Mouse (Mus musculus): ENCODE measurements around the gene Parvg. TPM values are rescaled to one million over a fixed set of nuclear protein-coding genes. Genes with fewer than 3 reads are reported as not detected.

Parvg gene
- polyA plus RNA-seq, 1 experiment: 63.0 TPM

GRCm38 (mm10) chr15:84351915-84352844 lies 28.4 kb downstream of the Parvg start:
- Histone ChIP-seq H3K4me1 (ENCODE audit: control insufficient read depth, insufficient read depth, low read length) (no peaks in the 10 kb centered on the region; the same call in 1 of the 2 replicates), H3K27me3 (ENCODE audit: control insufficient read depth, insufficient read depth, low read length) (no peaks in the 10 kb centered on the region), H3K27ac (ENCODE audit: control insufficient read depth, insufficient read depth, low read depth, low read length) (no peak overlapping the region), H3K36me3 (ENCODE audit: control insufficient read depth, insufficient read depth, low read length) (no peaks in the 10 kb centered on the region), H3K4me3 (ENCODE audit: control insufficient read depth, low read depth, low read length) (no peak overlapping the region)
- TF ChIP-seq CTCF (IDR thresholded peaks at IDR 0.05; ENCODE audit: control insufficient read depth, insufficient read depth, insufficient replicate concordance, low read depth, low read length) (no peak), POLR2A (IDR thresholded peaks at IDR 0.05; ENCODE audit: control insufficient read depth, low read depth, low read length) (no peak)

DNA sequence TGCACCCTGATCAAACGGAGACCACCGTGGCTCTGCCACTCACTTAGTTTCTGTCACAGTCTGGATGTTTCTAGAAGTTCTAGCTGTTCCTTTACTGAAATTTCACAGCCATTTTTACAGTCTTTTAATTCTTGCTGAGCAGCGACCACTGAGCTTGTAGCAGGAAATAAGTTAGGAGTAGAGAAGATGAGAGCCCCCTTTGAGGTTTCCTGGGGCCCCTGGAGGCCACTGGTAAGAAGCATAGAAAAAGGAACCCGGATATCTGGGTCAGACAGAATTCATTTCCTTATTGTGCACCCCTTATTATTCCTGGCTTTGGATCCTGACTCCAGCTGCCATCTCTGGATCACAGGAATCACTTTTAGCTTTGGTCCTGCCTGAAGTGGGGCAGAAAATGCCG lies 31.3 kb downstream of the Parvg start:
- H3K4me1 ChIP-seq (ENCODE audit: control insufficient read depth, insufficient read depth, low read length): no peaks in the 10 kb centered on the region; the same call in 1 of the 2 replicates
- TF ChIP-seq POLR2A (IDR thresholded peaks at IDR 0.05; ENCODE audit: control insufficient read depth, low read depth, low read length) (no peak), CTCF (IDR thresholded peaks at IDR 0.05; ENCODE audit: control insufficient read depth, insufficient read depth, insufficient replicate concordance, low read depth, low read length) (no peak)
- no peak overlapping the region for H3K27ac ChIP-seq (ENCODE audit: control insufficient read depth, insufficient read depth, low read depth, low read length)

DNA sequence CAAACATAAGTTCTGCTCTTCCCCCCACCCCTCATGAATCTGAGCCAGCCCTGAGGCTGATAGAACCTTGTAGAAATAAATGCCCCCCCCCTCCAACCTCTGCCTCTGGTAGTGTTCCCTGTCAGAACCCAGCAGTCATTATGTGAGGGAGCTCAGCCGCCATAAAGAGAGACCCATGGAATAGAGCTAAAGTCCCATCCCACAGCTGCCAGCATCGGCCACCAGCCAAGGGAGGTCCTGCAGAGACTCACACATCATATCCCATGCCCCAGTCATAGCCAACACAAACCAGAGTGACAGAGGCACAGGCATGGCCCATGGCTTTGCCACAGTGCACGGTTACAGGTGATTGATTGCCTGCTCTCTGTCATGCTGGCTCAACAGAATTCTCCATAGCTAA lies 40.9 kb downstream of the Parvg start:
- no peaks in the 10 kb centered on the region for H3K36me3 ChIP-seq (ENCODE audit: control insufficient read depth, insufficient read depth, low read length)
- no peaks in the 10 kb centered on the region for H3K4me1 ChIP-seq (ENCODE audit: control insufficient read depth, insufficient read depth, low read length)
- TF ChIP-seq CTCF (IDR thresholded peaks at IDR 0.05; ENCODE audit: control insufficient read depth, insufficient read depth, insufficient replicate concordance, low read depth, low read length) (no peak), POLR2A (IDR thresholded peaks at IDR 0.05; ENCODE audit: control insufficient read depth, low read depth, low read length) (no peak)
- H3K27me3 ChIP-seq (ENCODE audit: control insufficient read depth, insufficient read depth, low read length): no peaks in the 10 kb centered on the region
- no peak overlapping the region for H3K4me3 ChIP-seq (ENCODE audit: control insufficient read depth, low read depth, low read length)
- no peak overlapping the region for H3K27ac ChIP-seq (ENCODE audit: control insufficient read depth, insufficient read depth, low read depth, low read length)

More for the DNA sequence above, 31.3 kb downstream of the Parvg start:
- Histone ChIP-seq H3K27me3 (ENCODE audit: control insufficient read depth, insufficient read depth, low read length) (no peaks in the 10 kb centered on the region), H3K4me3 (ENCODE audit: control insufficient read depth, low read depth, low read length) (no peak overlapping the region), H3K36me3 (ENCODE audit: control insufficient read depth, insufficient read depth, low read length) (no peaks in the 10 kb centered on the region)

DNA sequence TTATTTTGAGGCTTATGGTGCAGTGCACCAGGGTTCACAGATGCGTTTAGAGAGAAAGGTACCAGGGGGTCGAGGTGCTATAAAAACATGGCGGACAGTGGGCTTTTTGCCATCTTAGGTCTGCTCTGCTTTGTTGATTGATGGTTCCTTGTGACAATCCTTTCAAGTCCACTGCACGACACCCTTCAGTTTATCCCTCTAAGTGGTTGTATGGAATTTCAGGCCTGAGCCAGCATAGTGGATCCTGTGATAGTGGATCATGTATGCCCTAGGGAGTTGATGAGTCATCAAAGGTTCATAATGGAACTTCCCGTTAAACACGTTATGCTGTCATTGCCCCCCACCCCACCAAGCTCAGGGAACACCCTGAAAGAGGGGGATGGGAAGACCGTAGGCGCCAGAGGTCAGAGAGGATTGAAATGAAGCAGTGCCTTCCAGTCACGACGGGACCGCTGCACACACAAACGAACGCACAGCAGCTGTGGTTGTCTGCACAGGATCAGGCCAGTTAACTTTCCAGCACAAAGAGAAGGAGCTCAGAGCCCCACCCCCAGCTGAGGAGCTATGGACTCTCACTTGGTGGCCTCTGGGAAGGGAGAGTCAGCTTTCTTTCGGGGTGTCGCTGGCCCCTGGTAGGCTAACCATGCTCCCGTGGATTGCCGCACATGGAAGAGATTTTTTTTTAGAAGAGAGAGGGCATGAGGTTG lies 42.0 kb downstream of the Parvg start:
- H3K27ac ChIP-seq (ENCODE audit: control insufficient read depth, insufficient read depth, low read depth, low read length): no peak overlapping the region
- H3K36me3 ChIP-seq (ENCODE audit: control insufficient read depth, insufficient read depth, low read length): no peaks in the 10 kb centered on the region
- TF ChIP-seq POLR2A (IDR thresholded peaks at IDR 0.05; ENCODE audit: control insufficient read depth, low read depth, low read length): no peak
- no peak for TF ChIP-seq CTCF (IDR thresholded peaks at IDR 0.05; ENCODE audit: control insufficient read depth, insufficient read depth, insufficient replicate concordance, low read depth, low read length)
- H3K4me3 ChIP-seq (ENCODE audit: control insufficient read depth, low read depth, low read length): no peak overlapping the region
- H3K27me3 ChIP-seq (ENCODE audit: control insufficient read depth, insufficient read depth, low read length): no peaks in the 10 kb centered on the region
- H3K4me1 ChIP-seq (ENCODE audit: control insufficient read depth, insufficient read depth, low read length): no peaks in the 10 kb centered on the region

DNA sequence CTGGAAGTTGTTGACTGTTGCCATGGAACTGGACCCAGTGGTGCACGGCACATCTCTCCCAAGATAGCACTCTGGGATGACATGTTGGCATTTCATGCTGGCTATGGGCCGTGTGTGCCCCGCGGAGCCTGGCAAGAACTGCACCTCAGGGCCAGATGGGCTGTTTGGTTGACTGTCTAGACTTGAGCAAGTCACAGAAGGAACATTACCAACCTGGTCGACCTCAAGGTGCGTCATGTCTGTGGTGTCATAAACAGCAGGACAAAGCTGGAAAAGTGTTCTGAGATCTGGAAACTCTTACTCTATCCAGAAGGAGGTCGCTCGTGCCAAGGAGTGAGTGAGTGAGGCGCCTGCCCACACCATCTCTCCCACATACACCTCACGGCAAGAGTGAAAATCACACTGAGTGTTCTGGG lies 42.8 kb downstream of the Parvg start:
- no peak for TF ChIP-seq CTCF (IDR thresholded peaks at IDR 0.05; ENCODE audit: control insufficient read depth, insufficient read depth, insufficient replicate concordance, low read depth, low read length)
- TF ChIP-seq POLR2A (IDR thresholded peaks at IDR 0.05; ENCODE audit: control insufficient read depth, low read depth, low read length): no peak
- Histone ChIP-seq H3K27me3 (ENCODE audit: control insufficient read depth, insufficient read depth, low read length) (no peaks in the 10 kb centered on the region), H3K4me3 (ENCODE audit: control insufficient read depth, low read depth, low read length) (no peak overlapping the region), H3K36me3 (ENCODE audit: control insufficient read depth, insufficient read depth, low read length) (no peaks in the 10 kb centered on the region), H3K4me1 (ENCODE audit: control insufficient read depth, insufficient read depth, low read length) (no peaks in the 10 kb centered on the region), H3K27ac (ENCODE audit: control insufficient read depth, insufficient read depth, low read depth, low read length) (no peak overlapping the region)

DNA sequence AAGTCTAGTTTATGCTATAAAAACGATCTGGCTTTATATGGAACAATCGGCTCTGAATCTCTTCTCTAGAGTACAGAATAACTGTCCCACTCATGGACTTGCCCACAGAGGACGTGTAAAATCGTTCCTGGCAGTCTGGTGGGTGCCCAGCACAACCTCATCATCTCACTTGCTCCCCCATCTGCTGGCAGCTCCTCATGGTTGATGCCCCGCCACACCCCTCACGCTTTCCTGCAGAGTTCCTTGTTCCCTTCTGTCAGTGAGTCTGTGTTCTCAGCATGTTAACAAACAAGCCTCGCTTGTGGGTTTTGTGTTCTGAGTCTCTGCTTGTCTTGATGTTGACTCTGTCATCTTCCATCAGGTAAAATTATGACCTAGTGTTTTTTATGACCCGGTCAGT lies 43.6 kb downstream of the Parvg start:
- TF ChIP-seq CTCF (IDR thresholded peaks at IDR 0.05; ENCODE audit: control insufficient read depth, insufficient read depth, insufficient replicate concordance, low read depth, low read length): no peak
- no peak for TF ChIP-seq POLR2A (IDR thresholded peaks at IDR 0.05; ENCODE audit: control insufficient read depth, low read depth, low read length)
- no peak overlapping the region for H3K4me3 ChIP-seq (ENCODE audit: control insufficient read depth, low read depth, low read length)
- no peaks in the 10 kb centered on the region for H3K36me3 ChIP-seq (ENCODE audit: control insufficient read depth, insufficient read depth, low read length)
- H3K4me1 ChIP-seq (ENCODE audit: control insufficient read depth, insufficient read depth, low read length): no peaks in the 10 kb centered on the region
- H3K27ac ChIP-seq (ENCODE audit: control insufficient read depth, insufficient read depth, low read depth, low read length): no peak overlapping the region
- no peaks in the 10 kb centered on the region for H3K27me3 ChIP-seq (ENCODE audit: control insufficient read depth, insufficient read depth, low read length)

- no peak overlapping the region for H3K4me3 ChIP-seq (ENCODE audit: control insufficient read depth, low read depth, low read length)
- no peak for TF ChIP-seq CTCF (IDR thresholded peaks at IDR 0.05; ENCODE audit: control insufficient read depth, insufficient read depth, insufficient replicate concordance, low read depth, low read length)
- TF ChIP-seq POLR2A (IDR thresholded peaks at IDR 0.05; ENCODE audit: control insufficient read depth, low read depth, low read length): no peak
- no peaks in the 10 kb centered on the region for H3K27me3 ChIP-seq (ENCODE audit: control insufficient read depth, insufficient read depth, low read length)
- H3K36me3 ChIP-seq (ENCODE audit: control insufficient read depth, insufficient read depth, low read length): no peaks in the 10 kb centered on the region
- no peak overlapping the region for H3K27ac ChIP-seq (ENCODE audit: control insufficient read depth, insufficient read depth, low read depth, low read length)
- H3K4me1 ChIP-seq (ENCODE audit: control insufficient read depth, insufficient read depth, low read length): no peaks in the 10 kb centered on the region
These were observed 49.0 kb downstream of the Parvg start for GRCm38 (mm10) chr15:84372801-84373200.

Data from testis, adult 2 months (tissue).